Mouse (Mus musculus): ENCODE results near the gene Fam78a.

The Fam78a gene

GRCm38 (mm10) chr2:32084111-32084871 is at the start of gene Fam78a:
Gene Fam78a (minus strand): TSS chr2:32084857.
- peak; percentile 34 to 38 for DNase-seq

- peak; percentile 96 to 99 for DNase-seq
Measured at GRCm38 (mm10) chr2:32134039-32134438, 49.4 kb upstream of the Fam78a start.

- DNase-seq: peak; percentile 44 to 77
Measured at GRCm38 (mm10) chr2:32132567-32132992, 47.9 kb upstream of the Fam78a start.

- no peak for DNase-seq
Measured at GRCm38 (mm10) chr2:32131866-32132566, 47.4 kb upstream of the Fam78a start.

GRCm38 (mm10) chr2:32131205-32131834 is 46.7 kb upstream of the Fam78a start:
- DNase-seq: no peak

GRCm38 (mm10) chr2:32130435-32130834 is 45.8 kb upstream of the Fam78a start:
- DNase-seq: peak; percentile 71 to 74

- DNase-seq: no peak
Measured at GRCm38 (mm10) chr2:32129383-32130074, 44.9 kb upstream of the Fam78a start.

- no peak for DNase-seq
Measured at GRCm38 (mm10) chr2:32128536-32128841, 43.8 kb upstream of the Fam78a start.

- no peak for DNase-seq
Measured at GRCm38 (mm10) chr2:32127653-32128535, 43.2 kb upstream of the Fam78a start.

- no peak for DNase-seq
Measured at GRCm38 (mm10) chr2:32121785-32122184, 37.1 kb upstream of the Fam78a start.

- DNase-seq: no peak
Measured at GRCm38 (mm10) chr2:32121150-32121549, 36.5 kb upstream of the Fam78a start.

GRCm38 (mm10) chr2:32119802-32120750 is 35.4 kb upstream of the Fam78a start:
- no peak for DNase-seq

GRCm38 (mm10) chr2:32115851-32116268 is 31.2 kb upstream of the Fam78a start:
- DNase-seq: no peak

GRCm38 (mm10) chr2:32112548-32112947 is 27.9 kb upstream of the Fam78a start:
- no peak for DNase-seq

- no peak for DNase-seq
Measured at GRCm38 (mm10) chr2:32111268-32111667, 26.6 kb upstream of the Fam78a start.

- no peak for DNase-seq
Measured at GRCm38 (mm10) chr2:32105930-32106329, 21.3 kb upstream of the Fam78a start.

GRCm38 (mm10) chr2:32105117-32105913 is 20.7 kb upstream of the Fam78a start:
- no peak for DNase-seq

GRCm38 (mm10) chr2:32104122-32104521 is 19.5 kb upstream of the Fam78a start:
- no peak for DNase-seq

GRCm38 (mm10) chr2:32103557-32103956 is 18.9 kb upstream of the Fam78a start:
- DNase-seq: no peak

GRCm38 (mm10) chr2:32102944-32103343 is 18.3 kb upstream of the Fam78a start:
- DNase-seq: no peak
